Mouse (Mus musculus) T-cell, adult 2 months (primary cell): ENCODE measurements around the gene Sppl2a.
"Not testable (repeated sequence)": the region's sequence is repeated elsewhere in the genome, so short reads cannot be mapped to it uniquely, and the experiment has no call there.

Source experiments
- DNase-seq: peaks from one replicate; pipeline ENCODE4 v3.0.0; 2022; ENCODE audit warnings: low spot score

Sppl2a gene

GRCm38 (mm10) chr2:126932897-126933641 lies at the start of gene Sppl2a:
Gene Sppl2a, minus strand, starts transcription at chr2:126933235.
- DNase-seq: peak; percentile 90

GRCm38 (mm10) chr2:126977428-126977827 lies 44.4 kb upstream of the Sppl2a start:
- DNase-seq: no peak

- no peak for DNase-seq
Measured at GRCm38 (mm10) chr2:126961696-126962095, 28.7 kb upstream of the Sppl2a start.

- DNase-seq: no peak
Measured at GRCm38 (mm10) chr2:126955671-126956070, 22.6 kb upstream of the Sppl2a start.

- DNase-seq: no peak
Measured at GRCm38 (mm10) chr2:126951085-126951484, 18.1 kb upstream of the Sppl2a start.

GRCm38 (mm10) chr2:126950453-126950852 lies 17.4 kb upstream of the Sppl2a start:
- DNase-seq: no peak

GRCm38 (mm10) chr2:126949856-126950255 lies 16.8 kb upstream of the Sppl2a start:
- no peak for DNase-seq

GRCm38 (mm10) chr2:126949297-126949696 lies 16.3 kb upstream of the Sppl2a start:
- DNase-seq: not testable (repeated sequence)

- DNase-seq: no peak
Measured at GRCm38 (mm10) chr2:126948231-126948630, 15.2 kb upstream of the Sppl2a start.

- DNase-seq: no peak
Measured at GRCm38 (mm10) chr2:126947646-126948045, 14.6 kb upstream of the Sppl2a start.

- no peak for DNase-seq
Measured at GRCm38 (mm10) chr2:126943211-126943610, 10.2 kb upstream of the Sppl2a start.

- DNase-seq: no peak
Measured at GRCm38 (mm10) chr2:126940314-126940866, 7.4 kb upstream of the Sppl2a start.

- no peak for DNase-seq
Measured at GRCm38 (mm10) chr2:126938069-126938468, 5.0 kb upstream of the Sppl2a start.

- DNase-seq: no peak
Measured at GRCm38 (mm10) chr2:126933921-126934320, 886 bp upstream of the Sppl2a start.

- peak; percentile 4 for DNase-seq
Measured at GRCm38 (mm10) chr2:126932261-126932896, 656 bp downstream of the Sppl2a start.

GRCm38 (mm10) chr2:126931784-126932183 lies 1.3 kb downstream of the Sppl2a start:
- no peak for DNase-seq

- no peak for DNase-seq
Measured at GRCm38 (mm10) chr2:126928681-126929080, 4.4 kb downstream of the Sppl2a start.

GRCm38 (mm10) chr2:126920358-126921060 lies 12.5 kb downstream of the Sppl2a start:
- peak; percentile 69 for DNase-seq

- DNase-seq: no peak
Measured at GRCm38 (mm10) chr2:126916236-126916635, 16.8 kb downstream of the Sppl2a start.

GRCm38 (mm10) chr2:126914096-126914495 lies 18.9 kb downstream of the Sppl2a start:
- DNase-seq: no peak

- DNase-seq: no peak
Measured at GRCm38 (mm10) chr2:126904162-126904561, 28.9 kb downstream of the Sppl2a start.

- DNase-seq: no peak
Measured at GRCm38 (mm10) chr2:126897511-126897910, 35.5 kb downstream of the Sppl2a start.

GRCm38 (mm10) chr2:126896941-126897340 lies 36.1 kb downstream of the Sppl2a start:
- no peak for DNase-seq
